In genomic region chr9:111117126-111117642, GRCm38 (mm10) we compare ENCODE assay signal across 8 mouse cellular contexts. TPM values are rescaled to one million over a fixed set of nuclear protein-coding genes. Genes with fewer than 3 reads are reported as not detected.
DNase-seq lines count a peak whose midpoint lies in the region; ATAC-seq and TF ChIP-seq lines count a peak whose summit lies in the region.

Lrrfip2 (plus strand) TSS chr9:111117592.

- peak; percentile 17 for DNase-seq in embryo, embryonic 10.5 days (ENCODE audit: low spot score)
- DNase-seq in embryo, embryonic 9.5 days (ENCODE audit: extremely low spot score), result no peak
- no peak for DNase-seq in embryonic facial prominence, embryonic 14.5 days (ENCODE audit: low spot score)
- DNase-seq in heart, postnatal 0 days (ENCODE audit: low spot score), result no peak
- no peak for DNase-seq in left cerebral cortex, postnatal 4 days
- no peak for DNase-seq in urinary bladder, postnatal 4 days (ENCODE audit: low spot score in 2 of 2)

- H3K4me3 ChIP-seq in E14TG2a.4 (replicated peaks; ENCODE audit: low read length), result peak within 1 kb of the TSS; percentile 95
- H3K4me3 ChIP-seq in embryonic facial prominence, embryonic 14.5 days (ENCODE audit: low read depth, low read length), result peak within 1 kb of the TSS; percentile 96
- peak within 1 kb of the TSS; percentile 80 for H3K4me3 ChIP-seq in heart, postnatal 0 days (ENCODE audit: low read depth, low read length)
- peak within 1 kb of the TSS; percentile 98 for H3K4me3 ChIP-seq in neural tube, embryonic 12.5 days

- no peak for TF ChIP-seq EP300 in heart, postnatal 0 days (IDR thresholded peaks at IDR 0.05; ENCODE audit: low read depth)

- no peak for TF ChIP-seq CTCF in E14TG2a.4 (conservative IDR thresholded peaks at IDR 0.05; ENCODE audit: low read length)
- TF ChIP-seq CTCF in heart, postnatal 0 days (IDR thresholded peaks at IDR 0.05; ENCODE audit: low read depth), result no peak

- H3K36me3 ChIP-seq in E14TG2a.4 (ENCODE audit: insufficient read depth, low read length), result peaks cover 14% of the 10 kb centered on the region
- H3K36me3 ChIP-seq in embryonic facial prominence, embryonic 14.5 days (ENCODE audit: control insufficient read depth, insufficient read depth, low read length), result no peaks in the 10 kb centered on the region
- H3K36me3 ChIP-seq in heart, postnatal 0 days (replicated peaks; ENCODE audit: control insufficient read depth, insufficient read depth, low read length), result no peaks in the 10 kb centered on the region
- H3K36me3 ChIP-seq in neural tube, embryonic 12.5 days, result no peaks in the 10 kb centered on the region

- peak within 1 kb of the TSS; percentile 89 for H3K4me2 ChIP-seq in embryonic facial prominence, embryonic 14.5 days (ENCODE audit: low read depth, low read length)
- H3K4me2 ChIP-seq in heart, postnatal 0 days (ENCODE audit: low read depth, low read length), result peak within 1 kb of the TSS; percentile 89
- peak within 1 kb of the TSS; percentile 85 for H3K4me2 ChIP-seq in neural tube, embryonic 12.5 days (replicated peaks)

- H3K27me3 ChIP-seq in E14TG2a.4 (ENCODE audit: insufficient read depth, low read length), result no peaks in the 10 kb centered on the region
- no peaks in the 10 kb centered on the region for H3K27me3 ChIP-seq in embryonic facial prominence, embryonic 14.5 days (replicated peaks; ENCODE audit: control insufficient read depth, insufficient read depth, low read length)
- no peaks in the 10 kb centered on the region for H3K27me3 ChIP-seq in heart, postnatal 0 days (ENCODE audit: control insufficient read depth, insufficient read depth, low read length)
- H3K27me3 ChIP-seq in neural tube, embryonic 12.5 days (replicated peaks), result no peaks in the 10 kb centered on the region

- 37% methylated on average over 14 of the region's 14 CpGs for WGBS in embryonic facial prominence, embryonic 14.5 days
- WGBS in heart, postnatal 0 days, result 29% methylated on average over 14 of the region's 14 CpGs
- WGBS in neural tube, embryonic 12.5 days, result 41% methylated on average over 14 of the region's 14 CpGs

- H3K9me3 ChIP-seq in E14TG2a.4 (ENCODE audit: low read length), result no peaks in the 10 kb centered on the region
- H3K9me3 ChIP-seq in embryonic facial prominence, embryonic 14.5 days (ENCODE audit: control insufficient read depth, low read length), result no peaks in the 10 kb centered on the region
- H3K9me3 ChIP-seq in heart, postnatal 0 days (replicated peaks; ENCODE audit: control insufficient read depth, low read length), result no peaks in the 10 kb centered on the region
- no peaks in the 10 kb centered on the region for H3K9me3 ChIP-seq in neural tube, embryonic 12.5 days

- H3K9ac ChIP-seq in embryonic facial prominence, embryonic 14.5 days (ENCODE audit: low read depth, low read length), result peak within 1 kb of the TSS; percentile 89
- H3K9ac ChIP-seq in heart, postnatal 0 days (replicated peaks; ENCODE audit: low read depth, low read length), result peak within 1 kb of the TSS; percentile 92
- peak within 1 kb of the TSS; percentile 91 for H3K9ac ChIP-seq in neural tube, embryonic 12.5 days

- intact Hi-C loops in left cerebral cortex, postnatal 4 days (cut with DNase I), result no loop called here

- H3K27ac ChIP-seq in embryonic facial prominence, embryonic 14.5 days (replicated peaks; ENCODE audit: low read depth, low read length), result peak within 1 kb of the TSS; percentile 70
- peak within 1 kb of the TSS; percentile 95 for H3K27ac ChIP-seq in heart, postnatal 0 days (ENCODE audit: low read depth)
- H3K27ac ChIP-seq in neural tube, embryonic 12.5 days, result peak within 1 kb of the TSS; percentile 74

- no peak for ATAC-seq in embryonic facial prominence, embryonic 14.5 days (ENCODE audit: low read depth)
- no peak for ATAC-seq in heart, postnatal 0 days (ENCODE audit: insufficient read depth, low read depth)
- ATAC-seq in neural tube, embryonic 12.5 days (ENCODE audit: low FRiP score, low read depth), result no peak

- H3K4me1 ChIP-seq in E14TG2a.4 (replicated peaks; ENCODE audit: low read depth, low read length), result peaks cover 19% of the 10 kb centered on the region
- peaks cover 9% of the 10 kb centered on the region for H3K4me1 ChIP-seq in embryonic facial prominence, embryonic 14.5 days (ENCODE audit: control insufficient read depth, insufficient read depth, low read length)
- H3K4me1 ChIP-seq in heart, postnatal 0 days (ENCODE audit: control insufficient read depth, insufficient read depth), result peaks cover 37% of the 10 kb centered on the region
- peaks cover 12% of the 10 kb centered on the region; the same call in 1 of the 2 replicates for H3K4me1 ChIP-seq in neural tube, embryonic 12.5 days

RNA-seq across cellular contexts. Expression of gene Lrrfip2, which starts in this region (rescaled TPM):
- polyA plus RNA-seq in embryonic facial prominence, embryonic 14.5 days (2014; fragmentation: Nextera tagmentation; extraction: Ambion mirVana), result 39.2 and 40.4 TPM in 2 replicates
- 82.4 and 86.6 TPM in 2 replicates for total RNA-seq in heart, postnatal 0 days (2014; rRNA removed; ENCODE audit: low replicate concordance)
- polyA plus RNA-seq in heart, postnatal 0 days (2015; fragmentation: Nextera tagmentation; extraction: Ambion mirVana), result 62.6 and 73.9 TPM in 2 replicates
- total RNA-seq in left cerebral cortex, postnatal 4 days (2021), result 10 to 100 TPM; 37.9 to 45.8 TPM
- 47.0 and 53.1 TPM in 2 replicates for polyA plus RNA-seq in neural tube, embryonic 12.5 days (2016; fragmentation: Nextera tagmentation; extraction: Ambion mirVana)
